Mouse (Mus musculus): Measurements from ENCODE around the gene Pde10a. TPM values are rescaled to one million over a fixed set of nuclear protein-coding genes. Genes with fewer than 3 reads are reported as not detected.

Gene Pde10a
- polyA plus RNA-seq, 1 experiment from 2014 or later: 24.5 TPM

- no peak overlapping the region for H3K4me3 ChIP-seq (replicated peaks; ENCODE audit: low read length)
- no peaks in the 10 kb centered on the region for H3K9me3 ChIP-seq (ENCODE audit: control insufficient read depth, low read length)
- no peak for ATAC-seq
- peaks cover 9% of the 10 kb centered on the region; the same call in 1 of the 2 replicates for H3K27me3 ChIP-seq (replicated peaks; ENCODE audit: control insufficient read depth, insufficient read depth, low read length)
- H3K36me3 ChIP-seq (ENCODE audit: control insufficient read depth, insufficient read depth): no peaks in the 10 kb centered on the region
- 69% methylated on average over 4 of the region's 4 CpGs for WGBS
- no peak overlapping the region for H3K9ac ChIP-seq (replicated peaks; ENCODE audit: low read depth, low read length)
- H3K4me1 ChIP-seq (replicated peaks; ENCODE audit: control insufficient read depth, insufficient read depth, low read length): no peaks in the 10 kb centered on the region
- no peak overlapping the region for H3K27ac ChIP-seq (ENCODE audit: low read length)
- H3K4me2 ChIP-seq (ENCODE audit: low read length): no peak overlapping the region
Observed at GRCm38 (mm10) chr17:8791561-8791960, 266.4 kb downstream of the Pde10a start.

- no peak for ATAC-seq
- Histone ChIP-seq H3K4me1 (replicated peaks; ENCODE audit: control insufficient read depth, insufficient read depth, low read length) (no peaks in the 10 kb centered on the region), H3K4me2 (ENCODE audit: low read length) (no peak overlapping the region), H3K9ac (replicated peaks; ENCODE audit: low read depth, low read length) (no peak overlapping the region), H3K27me3 (replicated peaks; ENCODE audit: control insufficient read depth, insufficient read depth, low read length) (peaks cover 12% of the 10 kb centered on the region; the same call in 1 of the 2 replicates), H3K36me3 (ENCODE audit: control insufficient read depth, insufficient read depth) (no peaks in the 10 kb centered on the region), H3K9me3 (ENCODE audit: control insufficient read depth, low read length) (no peaks in the 10 kb centered on the region), H3K4me3 (replicated peaks; ENCODE audit: low read length) (no peak overlapping the region), H3K27ac (ENCODE audit: low read length) (no peak overlapping the region)
- WGBS: 83% methylated on average over 7 of the region's 7 CpGs
Observed at GRCm38 (mm10) chr17:8792611-8793010, 267.4 kb downstream of the Pde10a start.

GRCm38 (mm10) chr17:8797624-8798023, 272.5 kb downstream of the Pde10a start:
- no peak for ATAC-seq
- Histone ChIP-seq H3K9me3 (ENCODE audit: control insufficient read depth, low read length) (no peaks in the 10 kb centered on the region), H3K9ac (replicated peaks; ENCODE audit: low read depth, low read length) (no peak overlapping the region), H3K4me1 (replicated peaks; ENCODE audit: control insufficient read depth, insufficient read depth, low read length) (peaks cover 14% of the 10 kb centered on the region), H3K4me2 (ENCODE audit: low read length) (no peak overlapping the region), H3K4me3 (replicated peaks; ENCODE audit: low read length) (no peak overlapping the region), H3K36me3 (ENCODE audit: control insufficient read depth, insufficient read depth) (no peaks in the 10 kb centered on the region), H3K27ac (ENCODE audit: low read length) (no peak overlapping the region), H3K27me3 (replicated peaks; ENCODE audit: control insufficient read depth, insufficient read depth, low read length) (peaks cover 32% of the 10 kb centered on the region)
- 27% methylated on average over 2 of the region's 2 CpGs for WGBS

GRCm38 (mm10) chr17:8798531-8799295, 273.5 kb downstream of the Pde10a start:
- H3K9me3 ChIP-seq (ENCODE audit: control insufficient read depth, low read length): no peaks in the 10 kb centered on the region
- no peaks in the 10 kb centered on the region for H3K36me3 ChIP-seq (ENCODE audit: control insufficient read depth, insufficient read depth)
- peaks cover 18% of the 10 kb centered on the region for H3K4me1 ChIP-seq (replicated peaks; ENCODE audit: control insufficient read depth, insufficient read depth, low read length)
- no peak for ATAC-seq
- 3% methylated on average over 12 of the region's 12 CpGs for WGBS
- no peak overlapping the region for H3K27ac ChIP-seq (ENCODE audit: low read length)
- no peak overlapping the region for H3K9ac ChIP-seq (replicated peaks; ENCODE audit: low read depth, low read length)
- no peak overlapping the region for H3K4me2 ChIP-seq (ENCODE audit: low read length)
- H3K27me3 ChIP-seq (replicated peaks; ENCODE audit: control insufficient read depth, insufficient read depth, low read length): peaks cover 32% of the 10 kb centered on the region
- no peak overlapping the region for H3K4me3 ChIP-seq (replicated peaks; ENCODE audit: low read length)

- Histone ChIP-seq H3K4me3 (replicated peaks; ENCODE audit: low read length) (no peak overlapping the region), H3K27ac (ENCODE audit: low read length) (no peak overlapping the region)
- ATAC-seq: no peak
Observed at GRCm38 (mm10) chr17:8799296-8799731, 274.1 kb downstream of the Pde10a start.

GRCm38 (mm10) chr17:8799914-8800420, 274.8 kb downstream of the Pde10a start:
- ATAC-seq: no peak
- Histone ChIP-seq H3K27me3 (replicated peaks; ENCODE audit: control insufficient read depth, insufficient read depth, low read length) (peaks cover 28% of the 10 kb centered on the region), H3K4me2 (ENCODE audit: low read length) (peak overlapping the region; percentile 89; the same call in 1 of the 2 replicates), H3K4me3 (replicated peaks; ENCODE audit: low read length) (peak overlapping the region; percentile 67), H3K36me3 (ENCODE audit: control insufficient read depth, insufficient read depth) (no peaks in the 10 kb centered on the region), H3K4me1 (replicated peaks; ENCODE audit: control insufficient read depth, insufficient read depth, low read length) (peaks cover 30% of the 10 kb centered on the region), H3K9me3 (ENCODE audit: control insufficient read depth, low read length) (no peaks in the 10 kb centered on the region), H3K27ac (ENCODE audit: low read length) (no peak overlapping the region), H3K9ac (replicated peaks; ENCODE audit: low read depth, low read length) (no peak overlapping the region; the same call in 1 of the 2 replicates)
- under 1% methylated on average over 15 of the region's 15 CpGs for WGBS

More at GRCm38 (mm10) chr17:8799296-8799731, 274.1 kb downstream of the Pde10a start:
- WGBS: 2% methylated on average over 10 of the region's 10 CpGs
- no peaks in the 10 kb centered on the region for H3K36me3 ChIP-seq (ENCODE audit: control insufficient read depth, insufficient read depth)
- H3K9me3 ChIP-seq (ENCODE audit: control insufficient read depth, low read length): no peaks in the 10 kb centered on the region
- no peak overlapping the region for H3K9ac ChIP-seq (replicated peaks; ENCODE audit: low read depth, low read length)
- peaks cover 23% of the 10 kb centered on the region for H3K4me1 ChIP-seq (replicated peaks; ENCODE audit: control insufficient read depth, insufficient read depth, low read length)
- H3K27me3 ChIP-seq (replicated peaks; ENCODE audit: control insufficient read depth, insufficient read depth, low read length): peaks cover 32% of the 10 kb centered on the region
- H3K4me2 ChIP-seq (ENCODE audit: low read length): no peak overlapping the region

- H3K27me3 ChIP-seq (replicated peaks; ENCODE audit: control insufficient read depth, insufficient read depth, low read length): peaks cover 28% of the 10 kb centered on the region
Observed at GRCm38 (mm10) chr17:8800478-8801082, 275.4 kb downstream of the Pde10a start.

GRCm38 (mm10) chr17:8801083-8801854, 276.1 kb downstream of the Pde10a start:
- WGBS: 0% methylated on average over 47 of the region's 72 CpGs
- H3K4me2 ChIP-seq (ENCODE audit: low read length): peak overlapping the region; percentile 89
- peak overlapping the region; percentile 76 for H3K9ac ChIP-seq (replicated peaks; ENCODE audit: low read depth, low read length)
- no peaks in the 10 kb centered on the region for H3K9me3 ChIP-seq (ENCODE audit: control insufficient read depth, low read length)
- H3K36me3 ChIP-seq (ENCODE audit: control insufficient read depth, insufficient read depth): no peaks in the 10 kb centered on the region
- peaks cover 26% of the 10 kb centered on the region for H3K27me3 ChIP-seq (replicated peaks; ENCODE audit: control insufficient read depth, insufficient read depth, low read length)
- ATAC-seq: peak; percentile 80
- peaks cover 37% of the 10 kb centered on the region for H3K4me1 ChIP-seq (replicated peaks; ENCODE audit: control insufficient read depth, insufficient read depth, low read length)
- H3K4me3 ChIP-seq (replicated peaks; ENCODE audit: low read length): peak overlapping the region; percentile 67
- peak overlapping the region; percentile 88 for H3K27ac ChIP-seq (ENCODE audit: low read length)

More at GRCm38 (mm10) chr17:8800478-8801082, 275.4 kb downstream of the Pde10a start:
- ATAC-seq: peak; percentile 65
- H3K27ac ChIP-seq (ENCODE audit: low read length): peak overlapping the region; percentile 88
- H3K4me2 ChIP-seq (ENCODE audit: low read length): peak overlapping the region; percentile 89
- H3K4me3 ChIP-seq (replicated peaks; ENCODE audit: low read length): peak overlapping the region; percentile 67
- 0% methylated on average over 52 of the region's 53 CpGs for WGBS
- peaks cover 33% of the 10 kb centered on the region for H3K4me1 ChIP-seq (replicated peaks; ENCODE audit: control insufficient read depth, insufficient read depth, low read length)
- H3K9me3 ChIP-seq (ENCODE audit: control insufficient read depth, low read length): no peaks in the 10 kb centered on the region
- H3K36me3 ChIP-seq (ENCODE audit: control insufficient read depth, insufficient read depth): no peaks in the 10 kb centered on the region
- peak overlapping the region; percentile 76 for H3K9ac ChIP-seq (replicated peaks; ENCODE audit: low read depth, low read length)

- H3K27ac ChIP-seq (ENCODE audit: low read length): peak overlapping the region; percentile 88
- H3K27me3 ChIP-seq (replicated peaks; ENCODE audit: control insufficient read depth, insufficient read depth, low read length): peaks cover 23% of the 10 kb centered on the region
- WGBS: under 1% methylated on average over 23 of the region's 31 CpGs
- peak overlapping the region; percentile 76 for H3K9ac ChIP-seq (replicated peaks; ENCODE audit: low read depth, low read length)
- H3K36me3 ChIP-seq (ENCODE audit: control insufficient read depth, insufficient read depth): no peaks in the 10 kb centered on the region
- no peaks in the 10 kb centered on the region for H3K9me3 ChIP-seq (ENCODE audit: control insufficient read depth, low read length)
- H3K4me3 ChIP-seq (replicated peaks; ENCODE audit: low read length): peak overlapping the region; percentile 67
- peaks cover 41% of the 10 kb centered on the region for H3K4me1 ChIP-seq (replicated peaks; ENCODE audit: control insufficient read depth, insufficient read depth, low read length)
- peak; percentile 2; the same call in 1 of the 2 replicates for ATAC-seq
- peak overlapping the region; percentile 89 for H3K4me2 ChIP-seq (ENCODE audit: low read length)
Observed at GRCm38 (mm10) chr17:8801855-8802104, 276.6 kb downstream of the Pde10a start.
